Mouse (Mus musculus) kidney, postnatal 14 days (tissue): ENCODE data around the gene Cnst.
"Not testable (repeated sequence)": the region's sequence is repeated elsewhere in the genome, so short reads cannot be mapped to it uniquely, and the experiment has no call there.

Experiments
- DNase-seq: peaks from one replicate; pipeline ENCODE4 v3.0.0; 2022; ENCODE audit warnings: mixed read lengths

Gene Cnst

DNA sequence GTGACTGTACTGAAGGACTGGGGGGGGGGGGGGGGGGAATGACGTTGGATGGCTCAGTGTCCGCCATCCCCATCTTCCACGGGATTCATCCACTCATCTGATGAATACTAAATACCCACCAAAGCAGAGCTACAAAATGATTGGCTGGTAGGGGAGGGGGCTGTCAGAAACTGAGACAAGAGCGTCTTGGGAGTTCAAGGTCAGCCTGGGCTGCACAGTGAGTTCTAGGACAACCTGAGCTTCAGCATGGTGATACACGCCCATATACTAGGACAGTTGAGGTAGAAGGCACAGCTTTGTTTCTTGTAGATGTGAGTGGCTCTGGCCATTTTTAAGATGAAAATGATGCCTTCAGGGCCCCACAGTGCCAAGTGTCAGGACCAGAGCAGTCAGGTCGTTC lies 52.2 kb downstream of the Cnst start:
- DNase-seq = no peak

DNA sequence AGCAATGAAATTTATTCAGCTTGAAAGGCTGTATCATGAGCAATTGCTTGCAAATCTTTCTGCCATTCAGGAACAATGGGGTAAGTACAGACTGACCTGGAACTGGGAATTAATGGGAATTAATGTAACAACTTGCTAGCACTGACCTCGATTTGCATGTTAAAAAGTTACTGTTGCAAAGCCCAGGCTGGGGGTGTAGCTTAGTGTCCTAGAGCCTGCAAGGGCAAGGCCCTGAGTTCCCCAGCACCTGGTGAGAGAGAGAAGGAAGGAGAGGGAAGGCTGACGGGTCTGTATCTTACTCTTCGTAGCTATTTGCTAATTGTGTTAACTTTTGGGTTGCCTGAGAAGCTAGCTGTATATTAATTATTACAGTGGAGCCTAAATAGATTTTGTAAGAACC lies 58.4 kb downstream of the Cnst start:
- DNase-seq = no peak

DNA sequence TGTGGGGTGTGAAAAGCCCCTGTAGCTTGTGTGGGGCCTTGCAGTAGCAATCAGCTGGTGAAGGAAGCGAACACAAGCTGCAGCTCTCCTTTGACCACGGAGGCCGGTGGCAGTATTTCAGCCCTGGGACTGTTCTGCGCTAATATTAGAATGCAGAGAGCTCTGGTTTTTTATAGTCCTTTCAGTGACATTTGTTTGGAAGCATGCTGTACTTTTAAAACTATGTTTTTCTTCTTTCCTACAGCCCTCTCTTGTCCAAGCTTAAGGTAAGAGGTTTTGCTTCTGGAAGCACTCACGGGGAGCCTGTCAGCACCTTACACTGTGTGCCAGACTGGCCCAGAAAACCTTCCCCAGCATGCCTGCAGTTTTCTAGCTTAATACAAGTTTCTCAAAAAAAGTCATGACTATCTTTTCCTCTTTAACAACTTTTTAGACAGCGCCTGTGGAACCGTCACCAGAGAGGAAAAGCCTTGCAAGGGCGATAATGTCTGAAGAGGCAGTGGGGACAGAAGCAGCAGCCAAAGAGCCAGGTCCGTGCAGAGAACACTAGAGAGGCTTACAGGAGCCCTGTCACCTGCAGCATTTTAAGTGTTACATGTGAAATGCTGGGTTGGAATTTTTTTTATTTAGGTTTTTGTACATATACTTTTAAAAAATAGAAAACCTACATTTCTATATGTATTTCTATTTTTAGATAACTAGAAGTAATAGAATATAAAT lies 60.0 kb downstream of the Cnst start:
- DNase-seq = no peak

DNA sequence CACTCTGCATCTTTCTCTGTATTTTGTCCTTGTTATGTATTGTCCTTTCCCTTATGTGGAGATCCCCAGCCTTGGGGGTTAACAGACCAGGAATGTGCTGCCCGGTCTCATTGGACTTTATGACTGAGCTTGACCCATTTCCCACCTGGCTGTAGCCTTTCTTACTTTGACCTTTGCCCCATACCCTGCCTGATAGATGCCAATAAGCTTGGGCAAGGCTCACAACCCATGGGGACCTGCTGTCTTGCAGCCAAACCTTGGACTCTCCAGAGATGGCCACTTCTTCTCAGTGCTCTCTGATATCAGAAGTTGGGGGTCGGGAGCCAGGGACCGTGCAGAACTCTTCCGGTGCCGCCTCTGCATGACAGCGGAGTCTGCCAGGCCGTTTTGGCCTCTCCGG lies 62.4 kb downstream of the Cnst start:
- no peak for DNase-seq

DNA sequence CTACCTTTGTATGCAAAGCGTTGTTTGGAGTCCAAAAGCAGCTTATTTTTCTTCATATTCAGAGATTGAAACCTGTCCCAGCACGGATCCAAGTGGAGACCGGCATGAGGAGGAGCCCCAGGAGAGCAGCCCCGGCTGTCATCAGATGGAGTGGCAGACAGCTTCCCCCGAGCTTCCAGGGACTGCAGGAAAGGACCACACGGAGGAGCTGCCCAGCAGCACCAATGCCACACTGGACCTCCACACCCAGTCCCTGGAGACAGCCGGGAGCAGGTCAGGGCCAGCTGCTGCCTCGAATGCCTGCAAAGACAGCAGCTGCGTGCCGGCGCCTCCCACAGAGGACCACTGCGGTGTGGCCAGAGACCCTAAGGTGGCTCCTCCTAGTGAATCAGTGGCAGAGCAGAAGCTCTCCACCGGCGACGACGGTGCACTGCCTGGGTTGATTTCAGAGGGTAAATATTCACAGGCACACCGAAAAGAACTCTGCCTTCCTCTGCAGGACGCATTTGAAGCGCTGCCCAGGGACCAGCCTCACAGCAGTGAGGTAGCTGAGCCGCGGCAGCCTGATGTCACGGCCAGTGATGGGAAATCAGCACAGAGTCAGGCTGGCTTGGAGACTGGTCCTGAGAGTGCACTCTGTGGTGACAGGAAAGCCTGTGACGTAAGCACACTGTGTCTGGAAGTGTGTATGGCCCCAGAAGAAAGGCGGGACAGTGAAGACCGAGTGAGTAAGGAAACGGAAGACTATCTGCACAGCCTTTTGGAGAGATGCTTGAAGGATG lies 63.7 kb downstream of the Cnst start:
- DNase-seq = no peak

DNA sequence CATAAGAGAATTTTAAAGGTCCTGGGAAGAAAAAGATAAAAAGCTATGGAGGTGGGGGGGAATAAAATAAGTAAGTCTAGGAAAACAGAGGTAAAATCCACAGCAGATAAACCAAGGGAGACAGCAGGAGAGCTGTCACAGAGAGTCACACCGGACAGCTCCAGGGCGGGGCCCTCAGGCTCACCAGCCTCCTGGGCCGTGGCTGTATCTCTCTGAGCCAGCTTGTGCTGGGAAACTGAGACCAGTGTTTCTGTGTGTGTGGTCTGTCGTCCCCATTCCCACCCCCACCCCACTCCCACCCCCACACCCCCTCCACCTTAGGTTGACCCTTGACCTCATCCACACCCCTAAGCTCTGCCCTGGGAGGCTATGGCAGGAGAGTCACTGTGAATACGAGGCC lies 65.0 kb downstream of the Cnst start:
- no peak for DNase-seq

DNA sequence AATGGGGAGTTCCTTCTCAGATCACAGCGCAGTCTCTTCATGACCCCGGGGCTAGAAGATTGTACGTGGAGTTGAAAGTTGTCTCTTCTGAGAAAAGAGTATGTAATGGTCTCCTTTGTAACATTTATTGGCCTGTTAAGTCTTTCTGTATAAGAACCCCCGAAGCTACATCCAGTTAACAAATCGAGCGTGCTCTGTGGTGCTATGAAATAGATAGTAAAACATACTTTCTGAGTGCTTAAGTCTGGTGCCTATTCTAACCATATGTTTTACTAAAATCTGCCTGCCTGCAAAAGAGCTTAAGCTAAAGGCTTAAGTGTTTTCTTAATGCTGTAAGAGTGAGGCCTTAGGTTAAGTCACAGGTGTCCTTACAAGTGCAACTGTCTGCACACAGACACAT lies 66.2 kb downstream of the Cnst start:
- no peak for DNase-seq

DNA sequence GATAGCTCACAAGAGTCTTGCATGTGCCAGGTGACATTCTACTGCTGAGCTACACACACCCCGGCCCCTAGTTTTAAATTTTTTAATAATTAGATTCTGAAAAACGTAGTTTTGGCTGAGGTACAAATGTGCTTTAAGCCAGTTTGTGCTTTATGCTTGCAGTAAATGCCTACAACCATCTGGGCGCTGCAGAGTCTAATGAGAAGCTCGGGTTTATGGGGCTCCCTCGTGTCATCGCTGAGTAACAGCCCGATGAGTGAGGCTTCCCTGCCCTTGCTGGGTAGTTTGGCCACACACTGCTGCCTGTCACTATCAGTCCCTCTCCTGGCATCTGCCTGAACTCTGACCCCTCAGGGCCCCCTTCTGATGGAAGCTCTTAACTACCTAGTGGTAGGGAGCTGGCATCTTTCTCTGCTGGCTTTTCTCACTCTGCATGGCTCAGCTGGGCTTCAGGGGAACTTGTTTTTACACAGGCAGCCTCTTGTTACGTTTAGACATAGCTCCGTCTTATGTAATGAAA lies 66.9 kb downstream of the Cnst start:
- DNase-seq = no peak

DNA sequence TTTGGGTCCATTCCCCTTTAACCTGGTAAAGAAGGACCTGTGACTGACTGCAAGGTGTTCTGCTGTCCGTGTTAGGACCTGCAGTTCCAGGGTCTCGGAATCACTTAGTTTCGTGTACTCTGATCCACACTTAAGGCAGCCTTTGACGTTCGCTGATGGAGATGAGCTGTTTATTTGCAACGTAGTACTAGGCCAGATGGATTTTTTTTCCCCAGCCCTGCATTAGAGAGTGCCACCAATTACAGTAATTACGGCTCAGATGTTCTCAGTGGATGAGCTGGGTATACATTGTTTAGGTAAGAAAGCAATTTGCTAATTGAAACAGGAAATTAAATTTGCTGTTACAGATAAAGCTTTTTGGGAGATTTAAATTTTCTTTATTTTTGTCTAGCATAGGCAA lies 71.3 kb downstream of the Cnst start:
- DNase-seq = no peak

DNA sequence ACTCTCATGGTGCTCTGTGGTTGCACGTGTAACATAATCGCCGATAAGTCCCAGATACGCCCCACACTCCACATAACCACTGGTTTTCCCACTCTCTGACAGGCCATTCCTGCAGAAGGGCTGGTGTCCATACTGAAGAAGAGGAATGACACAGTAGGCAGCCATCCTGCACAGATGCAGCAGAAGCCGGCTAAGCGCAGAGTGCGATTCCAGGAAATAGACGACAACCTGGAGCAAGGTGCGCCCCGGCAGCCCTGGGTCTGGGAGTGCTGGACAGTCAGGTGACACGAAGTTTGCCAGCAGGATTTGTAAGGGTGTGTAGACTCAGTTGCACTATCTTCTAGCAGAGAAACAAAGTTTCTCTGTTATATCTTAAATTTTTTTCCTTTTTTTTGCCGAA lies 76.5 kb downstream of the Cnst start:
- DNase-seq = no peak

DNA sequence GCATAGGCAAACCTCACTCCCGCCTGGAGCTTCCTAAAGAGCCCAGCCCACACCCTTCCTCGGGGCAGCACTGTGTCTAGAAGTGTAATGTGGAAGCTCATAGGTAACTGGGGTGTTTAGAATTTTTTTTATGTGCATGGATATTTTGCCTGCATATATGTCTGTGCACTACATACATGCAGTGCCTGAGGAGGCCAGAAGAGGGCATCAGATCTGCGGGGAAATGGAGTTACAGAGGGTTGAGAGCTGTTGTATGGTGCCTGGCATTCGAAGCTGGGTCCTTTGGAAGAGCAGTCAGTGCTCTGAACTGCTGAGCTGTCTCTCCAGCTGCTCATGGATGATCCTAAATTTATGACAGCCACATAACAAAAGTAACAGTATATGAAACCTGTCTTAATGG lies 77.5 kb downstream of the Cnst start:
- peak; percentile 32 for DNase-seq

DNA sequence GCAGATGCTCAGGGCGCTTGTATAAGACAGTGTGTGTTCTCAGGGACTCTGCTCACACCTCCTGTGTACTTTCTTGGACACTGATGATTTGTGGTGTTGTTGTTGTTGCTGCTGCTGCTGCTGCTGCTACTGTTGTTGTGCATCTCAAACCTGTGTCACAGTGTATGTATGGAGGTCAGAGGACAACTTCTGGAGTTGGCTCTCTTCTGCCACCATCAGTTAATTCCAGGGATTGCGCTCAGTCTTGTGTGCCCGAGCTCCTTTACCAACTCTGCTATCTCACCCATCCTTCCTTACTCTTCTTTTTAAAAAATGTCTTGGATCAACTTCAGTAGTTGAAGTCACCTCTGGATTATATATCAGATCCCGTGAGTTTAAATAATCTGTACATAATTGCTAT lies 78.2 kb downstream of the Cnst start:
- DNase-seq = peak; percentile 68

DNA sequence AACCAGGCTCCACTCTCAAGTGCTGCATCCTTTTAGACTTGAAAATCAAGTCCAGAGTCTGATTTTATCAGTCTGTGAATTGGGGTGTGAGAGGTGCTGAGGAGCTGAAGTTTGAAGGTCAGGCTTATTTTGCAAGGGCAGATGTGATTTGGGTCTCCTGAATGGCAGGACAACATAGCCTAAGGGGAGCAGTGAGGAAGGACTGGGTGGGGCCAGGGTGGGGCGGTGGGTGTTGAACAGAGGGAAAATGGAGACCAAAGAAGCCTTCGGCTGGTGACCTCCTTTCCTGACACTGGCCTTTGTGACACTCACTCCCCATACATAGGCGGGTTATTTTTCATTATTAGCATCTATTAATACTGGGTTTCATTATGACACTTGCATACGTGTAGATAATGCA lies 81.7 kb downstream of the Cnst start:
- DNase-seq = no peak

DNA sequence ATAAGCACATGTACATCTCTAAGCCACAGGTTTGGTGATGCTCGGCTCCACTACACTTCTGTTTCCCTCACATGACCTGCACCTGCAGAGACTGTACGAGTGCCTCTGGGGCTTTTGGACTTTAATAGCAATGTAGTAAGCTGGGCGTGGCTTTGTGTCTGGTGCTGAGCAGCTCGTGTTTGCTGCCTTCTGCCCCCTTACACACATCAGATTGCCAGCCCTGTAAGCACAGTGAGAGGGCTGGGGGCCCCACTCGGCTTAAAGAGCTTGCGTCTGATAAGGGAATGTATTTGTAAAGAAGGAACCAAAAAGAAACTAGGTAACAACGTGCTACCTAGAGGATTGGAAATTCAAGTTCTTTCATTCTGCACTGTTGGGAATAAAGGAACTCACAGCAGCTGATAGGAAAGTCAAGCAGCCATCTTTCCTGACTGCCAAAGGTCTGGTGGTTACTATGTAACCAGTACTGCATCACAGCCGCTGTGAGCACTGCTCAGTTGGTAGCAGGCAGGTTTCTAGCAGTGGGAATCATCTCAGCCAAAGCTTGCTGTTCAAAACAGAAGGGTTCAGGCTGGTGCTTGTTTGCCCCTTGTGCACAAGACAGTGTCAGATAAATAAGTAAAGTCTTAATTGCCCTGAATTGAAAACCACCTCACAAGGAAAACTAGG lies 82.4 kb downstream of the Cnst start:
- DNase-seq = no peak

DNA sequence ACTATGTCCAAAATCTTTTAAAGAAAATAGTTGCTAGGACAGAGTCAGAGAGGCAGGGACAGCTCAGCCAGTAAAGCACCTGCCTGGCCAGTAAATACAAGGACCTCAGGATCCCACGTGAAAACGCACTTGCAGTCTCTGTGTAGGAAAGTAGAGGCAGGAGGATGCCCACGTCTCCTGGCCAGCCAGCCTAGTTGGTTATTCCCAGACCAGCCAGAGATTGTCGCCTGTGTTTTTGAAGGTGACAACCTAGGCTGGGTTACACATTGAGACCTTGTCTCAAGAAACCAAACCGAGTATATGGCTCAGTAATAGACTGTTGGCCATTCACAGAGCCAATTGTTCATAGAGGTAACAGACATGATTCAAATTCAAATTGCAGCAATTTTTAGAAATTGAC lies 83.1 kb downstream of the Cnst start:
- no peak for DNase-seq

DNA sequence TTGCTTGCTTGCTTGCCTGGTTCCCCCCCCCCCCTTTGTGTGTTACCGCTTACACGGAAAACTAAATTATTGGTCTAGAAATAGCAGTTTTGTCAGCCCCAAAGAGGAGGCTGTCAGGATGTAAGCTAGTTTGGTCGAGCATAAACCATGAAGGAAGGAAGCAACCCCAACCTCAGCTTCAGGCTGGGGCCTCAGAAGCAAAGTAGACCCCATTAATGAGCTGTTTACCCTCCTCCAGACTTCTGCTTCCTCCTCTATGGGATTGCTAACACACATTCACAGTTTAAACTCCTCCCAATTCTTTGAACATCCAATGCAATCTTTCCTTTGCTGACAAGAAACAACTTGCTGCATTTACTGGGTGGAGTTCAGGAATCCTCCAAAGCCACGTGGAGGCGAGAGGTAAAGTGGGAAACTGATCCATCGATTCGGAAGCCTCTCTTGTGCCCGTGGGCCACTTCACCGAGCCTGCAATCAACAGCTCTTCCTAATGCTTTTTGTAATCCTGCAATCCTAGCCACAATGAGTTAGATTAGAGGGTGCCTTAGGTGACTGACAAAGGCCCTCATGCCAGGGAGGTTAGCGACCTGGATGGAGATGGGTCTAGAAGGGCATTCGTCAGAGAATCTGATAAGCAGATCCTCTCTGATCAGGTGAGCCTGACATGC lies 86.7 kb downstream of the Cnst start:
- no peak for DNase-seq

DNA sequence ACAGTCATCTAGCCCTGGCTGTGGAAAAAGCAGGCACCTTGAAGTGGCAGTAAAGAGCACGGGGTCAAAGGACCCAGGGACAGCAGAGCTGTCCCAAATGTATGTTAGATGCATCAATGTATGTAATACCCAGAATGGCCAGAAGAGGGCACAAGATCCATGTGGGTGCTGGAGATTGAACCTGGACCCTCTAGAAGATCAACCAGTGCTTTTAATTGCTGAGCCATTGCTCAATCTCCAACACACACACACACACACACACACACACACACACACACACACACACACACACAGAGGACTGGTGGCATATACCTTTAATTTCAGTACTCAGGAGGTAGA lies 87.2 kb downstream of the Cnst start:
- peak; percentile 28 for DNase-seq

DNA sequence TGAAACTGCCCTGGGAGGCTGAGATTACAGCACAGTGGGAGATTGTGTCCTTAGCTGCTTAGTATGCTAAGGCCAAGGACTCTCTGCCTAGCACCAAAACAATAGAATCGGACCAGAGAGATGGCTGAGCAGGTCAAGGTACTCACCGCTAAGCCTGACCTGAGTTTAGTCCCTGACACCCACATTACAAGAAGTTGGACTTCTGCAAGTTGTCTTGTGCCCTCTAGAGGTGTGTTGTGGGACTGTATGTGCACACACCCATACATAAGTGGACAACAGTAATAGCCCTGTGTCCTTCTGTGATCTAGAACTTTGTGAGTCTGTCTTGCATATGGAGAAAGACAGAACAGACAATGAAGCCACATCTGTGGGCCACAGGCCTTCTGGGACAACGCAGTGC lies 88.0 kb downstream of the Cnst start:
- DNase-seq = no peak

DNA sequence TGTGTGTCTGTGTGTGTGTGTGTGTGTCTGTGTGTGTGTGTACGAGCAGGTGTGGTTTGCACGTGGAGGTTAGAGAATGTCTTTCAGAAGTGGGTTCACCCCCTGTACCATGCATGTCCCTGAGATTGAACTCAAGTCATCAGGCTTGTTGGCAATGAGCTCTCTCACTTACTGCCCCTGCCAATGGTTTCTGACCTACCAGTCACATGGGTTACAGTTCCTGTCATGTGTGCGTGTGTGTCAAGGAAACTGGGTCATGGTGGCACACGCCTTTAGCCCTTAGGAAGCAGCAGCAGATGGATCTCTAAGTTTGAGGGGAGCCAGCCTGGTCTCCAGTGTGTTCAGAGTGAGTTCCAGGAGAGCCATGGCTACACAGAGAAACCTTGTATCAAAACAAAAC lies 96.6 kb downstream of the Cnst start:
- no peak for DNase-seq

DNA sequence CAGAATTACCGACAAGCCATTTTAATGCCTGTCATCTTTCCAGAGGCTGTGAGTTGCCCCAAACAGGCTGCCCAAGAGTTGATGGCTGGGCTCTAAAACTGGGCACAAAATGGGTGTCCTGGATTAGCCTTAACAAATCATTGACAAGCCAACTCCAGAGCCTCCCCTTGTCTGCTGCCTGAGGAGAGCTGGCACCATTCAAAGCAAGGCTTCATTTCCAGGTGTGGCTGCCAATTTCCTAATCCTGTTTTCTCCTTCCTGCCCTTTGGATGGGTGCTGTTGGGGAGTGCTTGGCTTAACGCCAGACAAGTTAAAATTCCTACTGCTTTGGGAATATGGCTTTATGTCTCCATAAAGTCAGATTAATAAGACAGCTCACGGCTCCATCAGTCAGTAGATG lies 98.0 kb downstream of the Cnst start:
- no peak for DNase-seq

DNA sequence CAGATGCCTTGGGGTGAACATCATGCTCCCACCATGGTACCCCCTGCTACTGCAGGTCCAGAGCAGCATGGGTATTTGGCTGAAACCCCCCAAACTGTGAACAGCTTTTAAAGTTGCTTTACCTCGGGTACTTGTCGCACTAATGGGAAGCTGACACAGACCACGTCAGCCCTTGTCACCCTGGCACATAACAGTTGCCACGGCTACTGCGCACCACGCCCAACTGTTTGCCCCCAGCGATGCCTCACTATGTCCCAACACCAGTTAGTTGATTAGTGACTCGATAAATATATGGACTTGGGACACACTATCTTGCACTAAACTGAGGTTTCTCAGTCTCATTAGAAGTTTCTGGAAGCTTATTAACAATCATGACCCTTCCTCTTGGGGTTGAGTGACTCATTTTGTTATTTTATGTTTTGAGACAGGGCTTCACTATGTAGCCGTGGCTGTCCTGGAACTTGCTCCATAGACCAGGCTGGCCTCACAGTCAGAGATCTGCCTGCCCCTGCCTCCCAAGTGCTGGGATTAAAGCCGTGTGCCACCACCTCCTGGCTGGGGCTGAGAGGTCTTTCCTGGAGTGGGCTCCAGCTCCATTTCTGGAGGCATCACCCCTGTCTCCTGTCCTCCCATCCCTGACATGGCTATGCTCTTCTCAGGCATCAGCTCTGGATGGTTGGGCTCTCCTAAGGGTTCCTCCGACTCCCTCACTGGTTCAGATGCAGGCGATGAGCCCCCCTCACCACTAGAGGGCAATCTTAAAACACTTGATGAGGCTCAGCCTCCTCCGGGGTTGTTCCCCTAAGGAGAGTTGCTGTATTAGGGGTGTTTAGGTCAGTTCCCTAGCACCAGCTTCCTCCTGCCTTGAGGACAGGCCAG lies 99.2 kb downstream of the Cnst start:
- peak; percentile 81 for DNase-seq

DNA sequence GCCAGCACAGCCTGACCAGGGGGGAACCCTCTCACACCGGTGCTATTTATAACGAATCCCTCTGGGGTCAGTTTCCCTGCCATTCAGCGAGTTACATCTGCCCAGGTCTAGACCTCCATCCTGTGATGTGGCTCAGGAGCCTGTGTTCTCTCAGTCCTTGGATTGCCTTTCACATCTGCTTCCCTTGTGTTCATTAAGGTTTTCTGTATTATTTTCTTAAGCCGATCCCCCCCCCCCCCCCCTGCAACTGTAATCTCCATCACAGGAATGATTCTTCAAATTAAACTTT lies 99.8 kb downstream of the Cnst start:
- DNase-seq = no peak

DNA sequence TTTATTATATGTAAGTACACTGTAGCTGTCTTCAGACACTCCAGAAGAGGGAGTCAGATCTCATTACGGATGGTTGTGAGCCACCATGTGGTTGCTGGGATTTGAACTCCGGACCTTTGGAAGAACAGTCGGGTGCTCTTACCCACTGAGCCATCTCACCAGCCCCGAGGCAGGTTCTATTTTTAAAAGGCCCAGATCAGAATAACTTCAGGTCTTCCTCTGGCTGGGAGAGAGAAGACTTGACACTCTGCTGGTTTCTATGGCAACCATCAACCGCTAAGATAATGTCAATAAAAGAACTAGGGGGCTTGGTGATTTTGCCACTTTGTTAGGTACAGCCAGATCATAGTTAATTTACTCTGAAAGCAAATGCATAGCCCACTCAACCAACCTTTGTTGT lies 102.5 kb downstream of the Cnst start:
- not testable (repeated sequence) for DNase-seq
